ENCODE assay signal across 11 mouse cellular contexts in genomic region chr15:86279059-86279974, GRCm38 (mm10).
DNase-seq lines count a peak whose midpoint lies in the region; ATAC-seq lines count a peak whose summit lies in the region.
"Had no signal": no experiment of that assay in that cellular context is flagged by ENCODE, and none has a peak within 500 bp of the region (broad histone marks: within the 10 kb centered on the region; RNA-seq: fewer than 3 reads in every experiment).

No protein-coding gene starts in this region.

- H3K27me3 ChIP-seq in forebrain, embryonic 15.5 days, result no peaks in the 10 kb centered on the region
- H3K27me3 ChIP-seq in forebrain, embryonic 11.5 days (ENCODE audit: control insufficient read depth, insufficient read depth, low read length), result peaks cover 18% of the 10 kb centered on the region

- H3K9ac ChIP-seq in forebrain, embryonic 15.5 days (replicated peaks), result no peak overlapping the region
- no peak overlapping the region for H3K9ac ChIP-seq in forebrain, embryonic 11.5 days (ENCODE audit: low read length)

- 0 out of 2 replicates have a peak overlapping the region, but pooled peaks have one; percentile 15 for H3K27ac ChIP-seq in forebrain, embryonic 15.5 days (replicated peaks)
- no peak overlapping the region for H3K27ac ChIP-seq in forebrain, embryonic 11.5 days (ENCODE audit: low read depth, low read length)
- H3K27ac ChIP-seq: gastrocnemius, adult 2 months had no signal

- H3K4me2 ChIP-seq in forebrain, embryonic 15.5 days (replicated peaks), result no peak overlapping the region
- H3K4me2 ChIP-seq in forebrain, embryonic 11.5 days (ENCODE audit: low read depth, low read length, severe bottlenecking), result no peak overlapping the region

- WGBS in forebrain, embryonic 15.5 days, result 42% methylated on average over 14 of the region's 14 CpGs
- WGBS in forebrain, embryonic 11.5 days, result 71% methylated on average over 14 of the region's 14 CpGs

- peaks cover 52% of the 10 kb centered on the region for H3K4me1 ChIP-seq in forebrain, embryonic 15.5 days
- peaks cover 34% of the 10 kb centered on the region for H3K4me1 ChIP-seq in forebrain, embryonic 11.5 days (replicated peaks; ENCODE audit: control insufficient read depth, insufficient read depth, low read length)

- no peaks in the 10 kb centered on the region for H3K9me3 ChIP-seq in forebrain, embryonic 15.5 days
- no peaks in the 10 kb centered on the region for H3K9me3 ChIP-seq in forebrain, embryonic 11.5 days (ENCODE audit: control insufficient read depth, low read length)

- H3K36me3 ChIP-seq in forebrain, embryonic 15.5 days, result no peaks in the 10 kb centered on the region
- no peaks in the 10 kb centered on the region for H3K36me3 ChIP-seq in forebrain, embryonic 11.5 days (ENCODE audit: control insufficient read depth, insufficient read depth, low read length)

- 0 out of 2 replicates have a peak, but pooled peaks have one; percentile 24 for ATAC-seq in forebrain, embryonic 15.5 days (replicated peaks)
- no peak for ATAC-seq in forebrain, embryonic 11.5 days (replicated peaks; ENCODE audit: low FRiP score)

- DNase-seq in forebrain, embryonic 11.5 days (ENCODE audit: low spot score), result no peak
- DNase-seq in layer of hippocampus, adult 9-11 months, result peak; percentile 60
- no peak for DNase-seq in layer of hippocampus, postnatal 25 days (ENCODE audit: extremely low spot score in 1 of 2, low spot score in 1 of 2)
- DNase-seq in right cerebral cortex, postnatal 25 days, result peak; percentile 41
- DNase-seq in right cerebral cortex, postnatal 10 days (ENCODE audit: low spot score in 2 of 2), result no peak
- no peak for DNase-seq in Muller cell, postnatal 12 days (ENCODE audit: inconsistent ontology term)
- no peak for DNase-seq in thymus, postnatal 0 days (ENCODE audit: low spot score)
- DNase-seq: cerebellum, postnatal 14 days; gastrocnemius, adult 2 months; thymus, adult 2 months had no signal

- H3K4me3 ChIP-seq in forebrain, embryonic 15.5 days, result no peak overlapping the region
- no peak overlapping the region for H3K4me3 ChIP-seq in forebrain, embryonic 11.5 days (ENCODE audit: low read depth, low read length)
- H3K4me3 ChIP-seq: gastrocnemius, adult 2 months had no signal

Comparison
In these comparisons a context has a peak if more than half of its experiments do, and no peak if none do; other contexts are left out.
1. DNase-seq: peak in layer of hippocampus, adult 9-11 months (single experiment) and right cerebral cortex, postnatal 25 days (single experiment); none in forebrain, embryonic 11.5 days (single experiment), layer of hippocampus, postnatal 25 days (0 of 2), right cerebral cortex, postnatal 10 days (0 of 2), Muller cell, postnatal 12 days (single experiment) and thymus, postnatal 0 days (single experiment).